Mouse (Mus musculus) heart, embryonic 10.5 days (tissue): ENCODE data around the gene Comtd1. TPM values are rescaled to one million over a fixed set of nuclear protein-coding genes. Genes with fewer than 3 reads are reported as not detected.

Experiments
- DNase-seq: peaks from one replicate; pipeline ENCODE4 v3.0.0-alpha.2; 2017; ENCODE audit warnings: low spot score
- H3K27ac ChIP-seq: fragments of 300-500 bp; sonication (generic); 2 replicates; pipeline ENCODE4 v1.5.1; 2016; ENCODE audit warnings: mild to moderate bottlenecking
- H3K27me3 ChIP-seq: fragments of 300-500 bp; sonication (generic); 2 replicates; pipeline ENCODE4 v1.6.1; 2016; ENCODE audit warnings: mild to moderate bottlenecking; ENCODE audit not compliant: poor library complexity, insufficient read depth, severe bottlenecking
- H3K36me3 ChIP-seq: fragments of 300-500 bp; sonication (generic); 2 replicates; pipeline ENCODE4 v1.6.1; 2016; ENCODE audit warnings: mild to moderate bottlenecking, moderate library complexity
- H3K4me1 ChIP-seq: fragments of 300-500 bp; sonication (generic); 2 replicates; pipeline ENCODE4 v1.6.1; 2016; ENCODE audit warnings: mild to moderate bottlenecking
- H3K4me3 ChIP-seq: fragments of 300-500 bp; sonication (generic); 2 replicates; pipeline ENCODE4 v1.5.1; 2016; ENCODE audit warnings: mild to moderate bottlenecking, moderate library complexity
- H3K9me3 ChIP-seq: fragments of 300-500 bp; sonication (generic); 2 replicates; pipeline ENCODE4 v1.6.1; 2016; ENCODE audit warnings: mild to moderate bottlenecking, moderate library complexity
- WGBS: fragments of 180-500 bp; shearing (Covaris S2); methylation state at CpG from one replicate; pipeline ENCODE4 v1.1.7; 2016; 5-methylcytosine and 5-hydroxymethylcytosine counted together
- polyA plus RNA-seq: library from polyadenylated mRNA; unstranded; fragments of >200 nt; fragmentation: Nextera tagmentation; extraction: Ambion mirVana; gene quantifications from 2 replicates; pipeline ENCODE4 v1.2.1, GENCODE M21; 2016

Gene Comtd1
- polyA plus RNA-seq, 1 experiment from 2014 or later, result 48.1 TPM

- H3K27me3 ChIP-seq, result no peaks in the 10 kb centered on the region
- no peak within 1 kb of the TSS; the same call in 1 of the 2 replicates for H3K4me3 ChIP-seq
- H3K36me3 ChIP-seq, result no peaks in the 10 kb centered on the region
- no peaks in the 10 kb centered on the region for H3K9me3 ChIP-seq
- 86% methylated on average over 2 of the region's 2 CpGs for WGBS
- H3K4me1 ChIP-seq, result peaks cover 62% of the 10 kb centered on the region
- DNase-seq, result no peak
- H3K27ac ChIP-seq, result peak within 1 kb of the TSS; percentile 92
Measured at GRCm38 (mm10) chr14:21824938-21825337, 23.8 kb downstream of the Comtd1 start, which contains the start of gene Vdac2. Gene Vdac2 (plus strand): TSS chr14:21825238.

- 35% methylated on average over 7 of the region's 7 CpGs for WGBS
- H3K27ac ChIP-seq, result peak overlapping the region; percentile 92
- peaks cover 57% of the 10 kb centered on the region for H3K4me1 ChIP-seq
- H3K36me3 ChIP-seq, result no peaks in the 10 kb centered on the region
- peak; percentile 85 for DNase-seq
- no peaks in the 10 kb centered on the region for H3K9me3 ChIP-seq
- no peaks in the 10 kb centered on the region for H3K27me3 ChIP-seq
- no peak overlapping the region; the same call in 1 of the 2 replicates for H3K4me3 ChIP-seq
Measured at GRCm38 (mm10) chr14:21823897-21824296, 24.9 kb downstream of the Comtd1 start.

GRCm38 (mm10) chr14:21822795-21823374 is 25.9 kb downstream of the Comtd1 start:
- Histone ChIP-seq H3K9me3 (no peaks in the 10 kb centered on the region), H3K27me3 (no peaks in the 10 kb centered on the region), H3K36me3 (no peaks in the 10 kb centered on the region), H3K27ac (peak overlapping the region; percentile 92), H3K4me3 (peak overlapping the region; percentile 24; the same call in 1 of the 2 replicates), H3K4me1 (peaks cover 57% of the 10 kb centered on the region)
- peak; percentile 86 for DNase-seq
- WGBS, result 20% methylated on average over 7 of the region's 7 CpGs

GRCm38 (mm10) chr14:21822307-21822706 is 26.5 kb downstream of the Comtd1 start:
- no peak for DNase-seq
- H3K4me1 ChIP-seq, result peaks cover 62% of the 10 kb centered on the region

GRCm38 (mm10) chr14:21820880-21821505 is 27.8 kb downstream of the Comtd1 start:
- no peaks in the 10 kb centered on the region for H3K27me3 ChIP-seq
- H3K9me3 ChIP-seq, result no peaks in the 10 kb centered on the region
- H3K27ac ChIP-seq, result peak overlapping the region; percentile 56; the same call in 1 of the 2 replicates
- DNase-seq, result no peak
- no peaks in the 10 kb centered on the region for H3K36me3 ChIP-seq
- H3K4me3 ChIP-seq, result no peak overlapping the region
- H3K4me1 ChIP-seq, result peaks cover 57% of the 10 kb centered on the region
- 85% methylated on average over 4 of the region's 4 CpGs for WGBS

More at GRCm38 (mm10) chr14:21822307-21822706, 26.5 kb downstream of the Comtd1 start:
- Histone ChIP-seq H3K9me3 (no peaks in the 10 kb centered on the region), H3K27ac (peak overlapping the region; percentile 92), H3K27me3 (no peaks in the 10 kb centered on the region), H3K36me3 (no peaks in the 10 kb centered on the region), H3K4me3 (no peak overlapping the region)
- WGBS, result 45% methylated on average over 7 of the region's 7 CpGs

- H3K27me3 ChIP-seq, result no peaks in the 10 kb centered on the region
- H3K4me3 ChIP-seq, result no peak overlapping the region
- WGBS, result 41% methylated on average over 4 of the region's 4 CpGs
- no peak overlapping the region for H3K27ac ChIP-seq
- no peak for DNase-seq
- H3K36me3 ChIP-seq, result no peaks in the 10 kb centered on the region
- peaks cover 35% of the 10 kb centered on the region for H3K4me1 ChIP-seq
- no peaks in the 10 kb centered on the region for H3K9me3 ChIP-seq
Measured at GRCm38 (mm10) chr14:21817453-21817852, 31.3 kb downstream of the Comtd1 start.

- Histone ChIP-seq H3K4me3 (no peak overlapping the region), H3K4me1 (peaks cover 38% of the 10 kb centered on the region), H3K27me3 (no peaks in the 10 kb centered on the region), H3K27ac (0 out of 2 replicates have a peak overlapping the region, but pooled peaks have one; percentile 29), H3K36me3 (no peaks in the 10 kb centered on the region), H3K9me3 (no peaks in the 10 kb centered on the region)
- 54% methylated on average over 3 of the region's 3 CpGs for WGBS
- no peak for DNase-seq
Measured at GRCm38 (mm10) chr14:21816255-21816654, 32.5 kb downstream of the Comtd1 start.

- Histone ChIP-seq H3K9me3 (no peaks in the 10 kb centered on the region), H3K4me3 (no peak overlapping the region), H3K36me3 (no peaks in the 10 kb centered on the region), H3K27ac (no peak overlapping the region), H3K27me3 (no peaks in the 10 kb centered on the region), H3K4me1 (peaks cover 34% of the 10 kb centered on the region)
- DNase-seq, result no peak
- WGBS, result 91% methylated on average over 4 of the region's 4 CpGs
Measured at GRCm38 (mm10) chr14:21814606-21815005, 34.2 kb downstream of the Comtd1 start.

GRCm38 (mm10) chr14:21813847-21814246 is 34.9 kb downstream of the Comtd1 start:
- Histone ChIP-seq H3K36me3 (no peaks in the 10 kb centered on the region), H3K27ac (0 out of 2 replicates have a peak overlapping the region, but pooled peaks have one; percentile 42), H3K4me3 (no peak overlapping the region), H3K27me3 (no peaks in the 10 kb centered on the region), H3K9me3 (no peaks in the 10 kb centered on the region), H3K4me1 (peaks cover 34% of the 10 kb centered on the region)
- DNase-seq, result no peak
- WGBS, result 74% methylated on average over 3 of the region's 3 CpGs

GRCm38 (mm10) chr14:21813216-21813615 is 35.6 kb downstream of the Comtd1 start:
- Histone ChIP-seq H3K4me1 (peaks cover 34% of the 10 kb centered on the region), H3K36me3 (no peaks in the 10 kb centered on the region), H3K27ac (0 out of 2 replicates have a peak overlapping the region, but pooled peaks have one; percentile 42), H3K27me3 (no peaks in the 10 kb centered on the region), H3K9me3 (no peaks in the 10 kb centered on the region), H3K4me3 (no peak overlapping the region)
- no peak for DNase-seq
- 39% methylated on average over 4 of the region's 4 CpGs for WGBS

GRCm38 (mm10) chr14:21812590-21813162 is 36.1 kb downstream of the Comtd1 start:
- H3K27ac ChIP-seq, result 0 out of 2 replicates have a peak overlapping the region, but pooled peaks have one; percentile 29
- H3K9me3 ChIP-seq, result no peaks in the 10 kb centered on the region
- WGBS, result 22% methylated on average over 14 of the region's 14 CpGs
- H3K4me3 ChIP-seq, result no peak overlapping the region
- H3K27me3 ChIP-seq, result no peaks in the 10 kb centered on the region
- no peaks in the 10 kb centered on the region for H3K36me3 ChIP-seq
- peak; percentile 87 for DNase-seq
- peaks cover 32% of the 10 kb centered on the region for H3K4me1 ChIP-seq

GRCm38 (mm10) chr14:21811744-21812393 is 36.9 kb downstream of the Comtd1 start:
- no peaks in the 10 kb centered on the region for H3K27me3 ChIP-seq
- H3K4me3 ChIP-seq, result no peak overlapping the region
- H3K4me1 ChIP-seq, result peaks cover 31% of the 10 kb centered on the region
- H3K36me3 ChIP-seq, result no peaks in the 10 kb centered on the region
- no peaks in the 10 kb centered on the region for H3K9me3 ChIP-seq
- no peak overlapping the region for H3K27ac ChIP-seq
- WGBS, result 63% methylated on average over 10 of the region's 10 CpGs
- DNase-seq, result no peak

- no peak overlapping the region for H3K27ac ChIP-seq
- peaks cover 27% of the 10 kb centered on the region for H3K4me1 ChIP-seq
- DNase-seq, result no peak
- H3K27me3 ChIP-seq, result no peaks in the 10 kb centered on the region
- WGBS, result 77% methylated on average over 4 of the region's 4 CpGs
- H3K9me3 ChIP-seq, result no peaks in the 10 kb centered on the region
- H3K36me3 ChIP-seq, result no peaks in the 10 kb centered on the region
- no peak overlapping the region for H3K4me3 ChIP-seq
Measured at GRCm38 (mm10) chr14:21811301-21811700, 37.5 kb downstream of the Comtd1 start.
